Mouse (Mus musculus): Measurements from ENCODE around the gene Ccdc71l. TPM values are rescaled to one million over a fixed set of nuclear protein-coding genes. Genes with fewer than 3 reads are reported as not detected.

The Ccdc71l gene
- polyA plus RNA-seq, 1 experiment from 2014 or later, result 2.7 TPM

- Histone ChIP-seq H3K4me2 (no peak overlapping the region), H3K36me3 (no peaks in the 10 kb centered on the region), H3K27me3 (no peaks in the 10 kb centered on the region), H3K4me3 (replicated peaks) (no peak overlapping the region), H3K9ac (no peak overlapping the region), H3K4me1 (no peaks in the 10 kb centered on the region), H3K9me3 (replicated peaks) (no peaks in the 10 kb centered on the region), H3K27ac (no peak overlapping the region)
- ATAC-seq (replicated peaks; ENCODE audit: low FRiP score), result no peak
- whole genome bisulfite sequencing, result 73% methylated on average over 1 of the region's 1 CpGs
Observed at GRCm38 (mm10) chr12:32431004-32431403, 52.5 kb downstream of the Ccdc71l start.

Other genes starting within 250 kb of the Ccdc71l start
- gene Pik3cg, start 170.0 kb upstream of the Ccdc71l start, polyA plus RNA-seq (2015; fragmentation: Nextera tagmentation; extraction: Ambion mirVana), result 2.2 and 2.8 TPM in 2 replicates